Mouse (Mus musculus): ENCODE measurements at regions not wholly inside any gene's neighbourhood (a gene's known extent, or its start where the extent isn't known, plus 50 kb on each side); places are given as distances from the start of the nearest gene placed in this dataset.

DNA sequence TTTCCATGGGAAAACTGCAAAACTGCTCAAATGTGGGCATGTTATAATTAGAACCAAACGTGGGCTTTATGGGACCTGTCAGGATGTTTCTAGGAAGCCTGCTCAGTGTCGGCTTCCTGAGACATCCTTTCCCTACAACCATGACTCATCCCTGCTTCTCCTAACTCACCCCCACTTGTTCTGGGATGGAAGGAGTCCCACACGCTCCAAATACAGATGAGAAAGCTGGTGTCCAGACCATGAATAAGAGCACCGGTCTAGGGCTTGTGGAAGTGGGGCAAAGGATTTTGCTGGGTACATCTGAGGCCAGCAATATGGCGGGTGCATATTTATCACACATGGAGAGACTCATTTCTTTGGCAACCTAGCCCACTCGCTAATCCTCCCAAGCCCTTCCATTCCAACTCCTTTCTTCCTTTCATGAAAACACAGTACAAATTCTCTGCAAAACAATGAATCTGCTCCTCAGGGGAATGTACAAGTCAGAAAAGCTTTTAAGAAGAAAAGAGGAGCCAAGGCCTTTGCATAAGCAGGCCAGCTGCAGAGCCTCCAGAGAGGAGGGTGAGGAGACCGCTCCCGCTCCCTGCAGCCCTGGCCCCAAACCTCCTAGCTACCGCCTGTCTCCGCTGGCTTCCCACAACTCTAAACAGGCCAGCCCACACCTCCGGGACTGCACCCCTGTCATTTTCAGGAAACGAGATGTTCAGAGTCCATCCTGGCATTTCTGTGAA lies 103.1 kb upstream of the Spred1 start:
- no peak for TF ChIP-seq CTCF (conservative IDR thresholded peaks at IDR 0.05; ENCODE audit: low read length)
- TF ChIP-seq POU5F1 (IDR thresholded peaks at IDR 0.05; ENCODE audit: borderline replicate concordance, low read length), result no peak
